Mouse (Mus musculus) CH12.LX (cell line): Measurements from ENCODE around the gene Pard6a. TPM values are rescaled to one million over a fixed set of nuclear protein-coding genes. Genes with fewer than 3 reads are reported as not detected.

Experiments used
- DNase-seq: peaks from one replicate; pipeline ENCODE4 v3.0.0-alpha.2; 2013; ENCODE audit errors: extremely low read depth
- H3K27ac ChIP-seq: 2 replicates; pipeline ENCODE4 v1.5.1; 2012; ENCODE audit warnings: low read depth, mild to moderate bottlenecking, control low read depth, moderate library complexity; ENCODE audit not compliant: insufficient read depth
- H3K27me3 ChIP-seq: replicated peaks from 2 replicates; pipeline ENCODE3; 2012; ENCODE audit warnings: inconsistent platforms
- H3K36me3 ChIP-seq, 2 experiments: replicated peaks in 1 of 2; 2 replicates each; pipeline versions ENCODE3 to v1.6.1; 2012; ENCODE audit warnings: inconsistent platforms in 1 of 2, low read length in 1 of 2, mild to moderate bottlenecking in 1 of 2, mixed read lengths in 1 of 2, moderate library complexity in 1 of 2; ENCODE audit not compliant: control insufficient read depth in 1 of 2, insufficient read depth in 1 of 2
- H3K4me1 ChIP-seq, 2 experiments: 2 replicates each; pipeline ENCODE4 v1.6.1; 2012; ENCODE audit warnings: inconsistent platforms in 1 of 2, moderate library complexity in 1 of 2; ENCODE audit not compliant: insufficient read depth in 2 of 2, control insufficient read depth in 1 of 2
- H3K4me2 ChIP-seq: 2 replicates; pipeline ENCODE4 v1.6.1; 2012; ENCODE audit warnings: low read depth, mild to moderate bottlenecking, control low read depth; ENCODE audit not compliant: poor library complexity, insufficient read depth, severe bottlenecking
- H3K4me3 ChIP-seq, 3 experiments: fragments of 150-350 bp in 1 of 3; sonication (generic) in 1 of 3; replicated peaks in 1 of 3; 2 replicates each; pipeline versions ENCODE3 to v1.5.1; 2011 to 2012; ENCODE audit warnings: low read depth in 2 of 3, low read length in 2 of 3, mild to moderate bottlenecking in 2 of 3, moderate library complexity in 2 of 3, control low read depth in 1 of 3, improper control_type of control experiment in 1 of 3, inconsistent platforms in 1 of 3, mixed read lengths in 1 of 3; ENCODE audit not compliant: poor library complexity in 1 of 3
- H3K79me2 ChIP-seq: replicated peaks from 2 replicates; pipeline ENCODE4 v1.6.1; 2012; ENCODE audit warnings: mild to moderate bottlenecking, moderate library complexity; ENCODE audit not compliant: control insufficient read depth, poor library complexity, insufficient read depth, severe bottlenecking; ENCODE audit errors: extremely low read depth
- H3K9ac ChIP-seq: 2 replicates; pipeline ENCODE4 v1.6.1; 2012; ENCODE audit warnings: low read depth, mild to moderate bottlenecking, control low read depth, moderate library complexity; ENCODE audit not compliant: insufficient read depth
- H3K9me3 ChIP-seq: replicated peaks from 2 replicates; pipeline ENCODE3; 2012; ENCODE audit warnings: low read length, inconsistent platforms, mixed read lengths
- CHD2 ChIP-seq: IDR thresholded peaks from 2 replicates; pipeline ENCODE4 v1.6.1; 2011; ENCODE audit warnings: low read length, improper control_type of control experiment
- CTCF ChIP-seq, 2 experiments: IDR thresholded peaks in 1 of 2; conservative IDR thresholded peaks in 1 of 2; 2 replicates each; pipeline ENCODE4 v1.5.1; 2011 to 2012; ENCODE audit warnings: low read depth in 2 of 2, low read length in 2 of 2, improper control_type of control experiment in 1 of 2, inconsistent platforms in 1 of 2, mild to moderate bottlenecking in 1 of 2, moderate library complexity in 1 of 2
- ELF1 ChIP-seq: IDR thresholded peaks from 2 replicates; pipeline ENCODE4 v1.6.1; 2014; ENCODE audit warnings: low read depth, mild to moderate bottlenecking, inconsistent platforms, low read length, improper control_type of control experiment
- EP300 ChIP-seq: IDR thresholded peaks from 2 replicates; pipeline ENCODE4 v1.6.1; 2011; ENCODE audit warnings: low read length, improper control_type of control experiment
- GABPA ChIP-seq: IDR thresholded peaks from 2 replicates; pipeline ENCODE4 v1.6.1; 2012; ENCODE audit warnings: low read depth, low read length, improper control_type of control experiment, inconsistent platforms; ENCODE audit not compliant: insufficient replicate concordance
- IRF4 ChIP-seq: IDR thresholded peaks from 2 replicates; pipeline ENCODE4 v1.6.1; 2014; ENCODE audit warnings: low read depth, mild to moderate bottlenecking, inconsistent platforms, low read length, improper control_type of control experiment
- JUN ChIP-seq: IDR thresholded peaks from 2 replicates; pipeline ENCODE4 v1.6.1; 2011; ENCODE audit warnings: low read depth, mild to moderate bottlenecking, low read length, improper control_type of control experiment, moderate library complexity; ENCODE audit not compliant: insufficient read depth
- JUND ChIP-seq: conservative IDR thresholded peaks from 2 replicates; pipeline ENCODE4 v1.6.1; 2011; ENCODE audit warnings: low read depth, low read length, improper control_type of control experiment
- MAFK ChIP-seq: IDR thresholded peaks from 2 replicates; pipeline ENCODE4 v1.6.1; 2011; ENCODE audit warnings: low read length, improper control_type of control experiment; ENCODE audit not compliant: insufficient replicate concordance
- MAX ChIP-seq: IDR thresholded peaks from 2 replicates; pipeline ENCODE4 v1.6.1; 2011; ENCODE audit warnings: low read length, improper control_type of control experiment
- MAZ ChIP-seq: IDR thresholded peaks from 2 replicates; pipeline ENCODE4 v1.6.1; 2012; ENCODE audit warnings: low read depth, mild to moderate bottlenecking, inconsistent platforms, low read length, improper control_type of control experiment, moderate library complexity
- MEF2A ChIP-seq: IDR thresholded peaks from 2 replicates; pipeline ENCODE4 v1.6.1; 2014; ENCODE audit warnings: low read depth, mild to moderate bottlenecking, inconsistent platforms, low read length, improper control_type of control experiment, borderline replicate concordance
- MXI1 ChIP-seq: IDR thresholded peaks from 2 replicates; pipeline ENCODE4 v1.6.1; 2011; ENCODE audit warnings: mild to moderate bottlenecking, low read depth, low read length, improper control_type of control experiment
- NELFE ChIP-seq: IDR thresholded peaks from 2 replicates; pipeline ENCODE4 v1.6.1; 2011; ENCODE audit warnings: low read depth, low read length, improper control_type of control experiment
- NRF1 ChIP-seq: IDR thresholded peaks from 2 replicates; pipeline ENCODE4 v1.6.1; 2014; ENCODE audit warnings: low read depth, mild to moderate bottlenecking, inconsistent platforms, low read length, improper control_type of control experiment, moderate library complexity
- POLR2AphosphoS2 ChIP-seq: IDR thresholded peaks from 2 replicates; pipeline ENCODE4 v1.6.1; 2011; ENCODE audit warnings: low read depth, low read length, improper control_type of control experiment
- RAD21 ChIP-seq: IDR thresholded peaks from 2 replicates; pipeline ENCODE4 v1.6.1; 2011; ENCODE audit warnings: low read depth, mild to moderate bottlenecking, low read length, improper control_type of control experiment, moderate library complexity
- RCOR1 ChIP-seq: conservative IDR thresholded peaks from 2 replicates; pipeline ENCODE4 v1.6.1; 2012; ENCODE audit warnings: low read depth, mild to moderate bottlenecking, inconsistent platforms, low read length, improper control_type of control experiment
- SMC3 ChIP-seq: IDR thresholded peaks from 2 replicates; pipeline ENCODE4 v1.6.1; 2011; ENCODE audit warnings: low read depth, low read length, improper control_type of control experiment
- TBP ChIP-seq: conservative IDR thresholded peaks from 2 replicates; pipeline ENCODE4 v1.6.1; 2011; ENCODE audit warnings: low read depth, low read length, improper control_type of control experiment
- TCF12 ChIP-seq: IDR thresholded peaks from 2 replicates; pipeline ENCODE4 v1.6.1; 2014; ENCODE audit warnings: low read depth, mild to moderate bottlenecking, inconsistent platforms, low read length, improper control_type of control experiment
- UBTF ChIP-seq: IDR thresholded peaks from 2 replicates; pipeline ENCODE4 v1.6.1; 2012; ENCODE audit warnings: low read depth, mild to moderate bottlenecking, inconsistent platforms, low read length, improper control_type of control experiment, moderate library complexity
- ZC3H11A ChIP-seq: IDR thresholded peaks from 2 replicates; pipeline ENCODE4 v1.6.1; 2012; ENCODE audit warnings: low read depth, mild to moderate bottlenecking, inconsistent platforms, low read length, improper control_type of control experiment
- ZNF384 ChIP-seq: IDR thresholded peaks from 2 replicates; pipeline ENCODE4 v1.6.1; 2012; ENCODE audit warnings: low read depth, low read length, improper control_type of control experiment, inconsistent platforms
- dilution Hi-C: fragments of 300-500 bp; cut with MboI; formaldehyde crosslinking; loops from 2 replicates; pipeline ENCODE4 v1.14.3; 2020; ENCODE audit warnings: low sequenced_read_pairs; ENCODE audit not compliant: extremely low pct_unique_long_range_greater_than_20kb, extremely low pct_ligation_motif_present
- in situ Hi-C: fragments of 300-500 bp; cut with MboI; formaldehyde crosslinking; loops from 3 replicates; pipeline ENCODE4 v1.14.3; 2019; ENCODE audit warnings: low sequenced_read_pairs, low pct_ligation_motif_present, low pct_unique_long_range_greater_than_20kb, mixed read lengths
- polyA plus RNA-seq: library from polyadenylated mRNA; unstranded; fragments of >175 nt; gene quantifications from 2 replicates; pipeline ENCODE4 v1.2.1, GENCODE M21; 2012; ENCODE audit warnings: low read depth; ENCODE audit not compliant: insufficient read length
- total RNA-seq, 2 experiments: library from RNA; depleted of rRNA; stranded (reverse); fragments of 300-350 nt in 1 of 2; fragments of >200 nt in 1 of 2; gene quantifications; 2 replicates each; pipeline ENCODE4 v1.2.3; 2012 to 2014

The Pard6a gene
- total and polyA plus RNA-seq, 3 experiments: 15.9 to 32.3 (median 23.3) TPM

- dilution Hi-C loops (no loop called here), in situ Hi-C loops (no loop called here)
- H3K4me1 ChIP-seq: peaks cover 2 to 24% of the 10 kb centered on the region in 2 experiments; a peak in 2 of 4 replicates
- peaks cover 73 to 89% of the 10 kb centered on the region in 2 experiments for H3K36me3 ChIP-seq
- no peak for DNase-seq
- TF ChIP-seq NRF1 (no peak), ELF1 (no peak), RCOR1 (no peak), GABPA (no peak), MAZ (no peak), UBTF (no peak), IRF4 (no peak), SMC3 (no peak), POLR2AphosphoS2 (no peak), CTCF (conservative IDR thresholded peaks at IDR 0.05 in 1 of 2, IDR thresholded peaks at IDR 0.05 in 1 of 2; ENCODE audit: low read depth in 2 of 2, low read length in 2 of 2) (no peak), NELFE (no peak), TCF12 (no peak), MXI1 (no peak), JUND (no peak), RAD21 (no peak), MAFK (no peak), TBP (no peak), ZC3H11A (no peak), CHD2 (no peak)
- H3K9me3 ChIP-seq: peaks cover 8% of the 10 kb centered on the region
- no peaks in the 10 kb centered on the region for H3K27me3 ChIP-seq
- H3K4me2 ChIP-seq: no peak overlapping the region
- no peak overlapping the region for H3K4me3 ChIP-seq
- no peak overlapping the region for H3K27ac ChIP-seq
- H3K79me2 ChIP-seq: no peaks in the 10 kb centered on the region
- H3K9ac ChIP-seq: no peak overlapping the region
Observed at GRCm38 (mm10) chr8:105690978-105691377, 10.0 kb upstream of the Pard6a start.

- Histone ChIP-seq H3K79me2 (no peaks in the 10 kb centered on the region), H3K4me2 (no peak overlapping the region), H3K4me1 (peaks cover 0 to 11% of the 10 kb centered on the region in 2 experiments; a peak in 2 of 4 replicates), H3K9ac (no peak overlapping the region), H3K27me3 (no peaks in the 10 kb centered on the region), H3K36me3 (peaks cover 89 to 100% of the 10 kb centered on the region in 2 experiments), H3K9me3 (peaks cover 8% of the 10 kb centered on the region), H3K27ac (no peak overlapping the region), H3K4me3 (no peak overlapping the region)
- dilution Hi-C loops: no loop called here
- TF ChIP-seq MEF2A (no peak), IRF4 (no peak), JUN (no peak), GABPA (no peak), NRF1 (no peak), MAX (no peak), EP300 (no peak), ZNF384 (no peak)
- in situ Hi-C loops: no loop called here
- no peak for DNase-seq
Observed at GRCm38 (mm10) chr8:105692449-105693182, 8.3 kb upstream of the Pard6a start.
